Mouse (Mus musculus) cerebellum, adult 11-12 months (tissue): ENCODE results near the gene Gm904.
"Not testable (repeated sequence)": the region's sequence is repeated elsewhere in the genome, so short reads cannot be mapped to it uniquely, and the experiment has no call there.

Experiments
- DNase-seq: peaks from one replicate; pipeline ENCODE4 v3.0.0; 2022

Gm904 gene

GRCm38 (mm10) chr13:50642928-50643327 lies at the start of gene Gm904:
TSS of gene Gm904 (plus strand) at chr13:50643228.
- not testable (repeated sequence) for DNase-seq

GRCm38 (mm10) chr13:50648771-50649170 lies 5.7 kb downstream of the Gm904 start:
- DNase-seq, result not testable (repeated sequence)
